Mouse (Mus musculus): ENCODE measurements around the gene Tmco4. TPM values are rescaled to one million over a fixed set of nuclear protein-coding genes. Genes with fewer than 3 reads are reported as not detected.
A peak's percentile ranks its signal among the peaks of the same experiment; 100 is the strongest.

The Tmco4 gene
- polyA plus RNA-seq, 1 experiment from 2014 or later: 1.5 TPM

DNA sequence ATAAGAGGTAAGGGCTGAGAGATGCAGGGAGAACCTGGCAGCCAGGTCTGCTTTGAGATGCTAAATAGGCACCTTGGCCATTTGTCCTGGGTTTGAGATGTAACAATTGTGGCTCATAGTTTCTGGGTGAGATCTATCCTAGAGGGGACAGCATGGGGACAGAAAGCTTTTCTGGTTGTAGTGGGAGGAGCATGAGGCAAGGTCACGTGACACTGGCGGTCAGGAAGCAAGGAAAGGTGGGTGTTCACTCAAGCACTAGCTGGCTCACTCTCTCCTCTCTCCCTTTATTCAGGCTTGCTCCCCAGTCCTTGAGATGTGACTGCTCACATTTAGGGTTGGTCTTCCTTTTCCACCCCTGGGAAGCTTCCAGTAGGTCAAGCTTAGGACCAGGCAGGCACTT lies 28.3 kb downstream of the Tmco4 start:
- WGBS (ENCODE audit: insufficient replicate concordance): 38% methylated on average over 2 of the region's 2 CpGs
- H3K9me3 ChIP-seq (replicated peaks): no peaks in the 10 kb centered on the region

DNA sequence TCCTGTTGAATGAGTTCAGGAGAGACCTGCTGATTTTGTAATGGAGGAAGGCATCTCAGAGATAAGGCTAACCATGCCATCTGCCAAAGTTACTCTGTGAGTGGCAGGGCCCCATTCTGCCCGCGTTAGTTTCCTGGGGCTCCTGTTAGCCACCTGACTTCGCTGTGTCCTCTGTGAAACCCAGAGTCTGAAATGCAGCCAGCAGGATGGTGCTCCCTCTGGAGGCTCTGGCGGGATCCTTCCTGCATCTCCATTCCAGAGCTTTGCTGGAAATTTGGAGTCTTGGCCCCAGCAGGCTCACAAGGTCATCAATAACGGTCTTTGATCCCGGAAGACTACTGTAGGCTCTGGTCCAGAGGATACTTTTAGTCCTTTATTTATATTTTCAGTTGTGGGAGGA lies 28.7 kb downstream of the Tmco4 start:
- H3K9me3 ChIP-seq (replicated peaks): no peaks in the 10 kb centered on the region
- no peak overlapping the region for H3K9ac ChIP-seq
- WGBS (ENCODE audit: insufficient replicate concordance): 20% methylated on average over 6 of the region's 6 CpGs
- peaks cover 4% of the 10 kb centered on the region; the same call in 1 of the 2 replicates for H3K36me3 ChIP-seq
- 0 out of 2 replicates have a peak, but pooled peaks cover 6% of the 10 kb centered on the region for H3K4me1 ChIP-seq (replicated peaks)
- no peaks in the 10 kb centered on the region for H3K27me3 ChIP-seq
- no peak overlapping the region for H3K4me3 ChIP-seq (replicated peaks)
- DNase-seq (no peak), ATAC-seq (ENCODE audit: low read depth) (no peak)
- H3K4me2 ChIP-seq: no peak overlapping the region
- H3K27ac ChIP-seq: no peak overlapping the region

More for the DNA sequence above, 28.3 kb downstream of the Tmco4 start:
- 0 out of 2 replicates have a peak, but pooled peaks cover 6% of the 10 kb centered on the region for H3K4me1 ChIP-seq (replicated peaks)
- no peak overlapping the region for H3K9ac ChIP-seq
- ATAC-seq (ENCODE audit: low read depth): no peak
- H3K27ac ChIP-seq: no peak overlapping the region
- no peaks in the 10 kb centered on the region for H3K27me3 ChIP-seq
- no peak for DNase-seq
- H3K36me3 ChIP-seq: peaks cover 4% of the 10 kb centered on the region; the same call in 1 of the 2 replicates
- H3K4me3 ChIP-seq (replicated peaks): no peak overlapping the region
- no peak overlapping the region for H3K4me2 ChIP-seq

DNA sequence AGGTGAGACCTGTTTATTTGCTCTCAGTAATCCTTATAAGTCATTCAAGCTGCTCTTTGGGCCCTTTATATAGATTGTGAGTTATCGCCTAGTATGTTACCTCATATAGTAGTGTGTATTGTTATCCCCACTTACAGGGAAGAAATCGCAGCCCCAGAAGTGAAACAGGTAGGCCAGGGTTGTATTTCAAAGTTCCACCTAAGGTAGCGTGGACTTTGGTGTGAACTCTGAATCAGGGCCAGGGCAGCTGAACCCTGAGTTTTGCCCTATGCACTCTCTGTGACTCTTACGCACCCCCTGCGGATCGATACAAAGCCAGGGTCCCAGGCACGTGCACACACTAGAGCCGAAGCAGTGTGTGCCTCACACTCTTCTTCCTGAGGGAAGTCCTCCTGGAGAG lies 31.4 kb downstream of the Tmco4 start:
- Histone ChIP-seq H3K4me1 (replicated peaks) (0 out of 2 replicates have a peak, but pooled peaks cover 6% of the 10 kb centered on the region), H3K9ac (no peak overlapping the region), H3K9me3 (replicated peaks) (no peaks in the 10 kb centered on the region), H3K27me3 (no peaks in the 10 kb centered on the region), H3K36me3 (no peaks in the 10 kb centered on the region), H3K27ac (no peak overlapping the region), H3K4me2 (no peak overlapping the region), H3K4me3 (replicated peaks) (no peak overlapping the region)
- DNase-seq: no peak
- ATAC-seq (ENCODE audit: low read depth): no peak
- WGBS (ENCODE audit: insufficient replicate concordance): 71% methylated on average over 8 of the region's 8 CpGs

DNA sequence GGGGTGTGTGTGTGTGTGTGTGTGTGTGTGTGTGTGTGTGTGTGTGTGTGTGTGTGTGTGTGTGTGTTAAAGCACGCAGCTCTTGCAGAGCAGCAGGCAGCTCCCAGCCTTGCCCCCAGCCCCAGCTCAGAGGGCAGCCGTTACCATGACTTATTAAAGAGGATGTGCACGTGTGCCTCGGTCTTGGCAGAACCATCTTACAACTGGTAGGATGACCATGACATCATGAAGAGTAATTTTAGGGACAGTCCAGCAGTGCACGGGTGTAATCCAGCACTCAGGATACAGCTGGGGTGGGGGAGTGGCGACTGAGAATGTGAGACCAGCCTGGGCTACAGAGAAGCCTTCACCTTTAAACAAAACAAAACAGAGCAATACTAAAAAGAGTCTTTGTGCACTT lies 32.5 kb downstream of the Tmco4 start:
- Histone ChIP-seq H3K9ac (no peak overlapping the region), H3K4me1 (replicated peaks) (0 out of 2 replicates have a peak, but pooled peaks cover 6% of the 10 kb centered on the region), H3K4me3 (replicated peaks) (no peak overlapping the region), H3K9me3 (replicated peaks) (no peaks in the 10 kb centered on the region), H3K27ac (no peak overlapping the region), H3K27me3 (no peaks in the 10 kb centered on the region), H3K4me2 (no peak overlapping the region), H3K36me3 (no peaks in the 10 kb centered on the region)
- WGBS (ENCODE audit: insufficient replicate concordance): 64% methylated on average over 5 of the region's 6 CpGs
- ATAC-seq (ENCODE audit: low read depth) (no peak), DNase-seq (no peak)

DNA sequence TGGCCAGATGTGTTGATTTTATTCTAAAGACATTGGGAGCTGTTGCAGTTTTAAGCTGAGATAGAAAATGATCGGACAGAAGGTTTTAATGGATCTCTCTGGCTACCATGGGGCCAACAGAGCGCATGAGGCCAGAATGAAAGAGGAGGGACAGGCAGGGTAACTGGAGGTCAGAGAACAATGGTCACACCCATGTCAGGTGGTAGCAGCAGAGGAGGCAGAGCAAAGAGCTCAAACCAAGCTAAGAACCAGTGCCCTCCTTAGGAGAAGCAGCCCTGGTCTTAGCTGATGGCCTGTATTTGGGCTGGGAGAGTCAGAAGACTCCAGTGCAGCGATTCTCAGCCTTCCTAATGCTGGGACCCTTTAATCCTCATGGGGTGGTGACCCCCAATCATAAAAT lies 34.7 kb downstream of the Tmco4 start:
- Histone ChIP-seq H3K9ac (no peak overlapping the region), H3K9me3 (replicated peaks) (no peaks in the 10 kb centered on the region), H3K4me1 (replicated peaks) (no peaks in the 10 kb centered on the region), H3K27me3 (no peaks in the 10 kb centered on the region), H3K4me3 (replicated peaks) (no peak overlapping the region), H3K27ac (no peak overlapping the region), H3K36me3 (no peaks in the 10 kb centered on the region), H3K4me2 (no peak overlapping the region)
- 71% methylated on average over 3 of the region's 3 CpGs for WGBS (ENCODE audit: insufficient replicate concordance)
- no peak for DNase-seq
- ATAC-seq (ENCODE audit: low read depth): no peak

DNA sequence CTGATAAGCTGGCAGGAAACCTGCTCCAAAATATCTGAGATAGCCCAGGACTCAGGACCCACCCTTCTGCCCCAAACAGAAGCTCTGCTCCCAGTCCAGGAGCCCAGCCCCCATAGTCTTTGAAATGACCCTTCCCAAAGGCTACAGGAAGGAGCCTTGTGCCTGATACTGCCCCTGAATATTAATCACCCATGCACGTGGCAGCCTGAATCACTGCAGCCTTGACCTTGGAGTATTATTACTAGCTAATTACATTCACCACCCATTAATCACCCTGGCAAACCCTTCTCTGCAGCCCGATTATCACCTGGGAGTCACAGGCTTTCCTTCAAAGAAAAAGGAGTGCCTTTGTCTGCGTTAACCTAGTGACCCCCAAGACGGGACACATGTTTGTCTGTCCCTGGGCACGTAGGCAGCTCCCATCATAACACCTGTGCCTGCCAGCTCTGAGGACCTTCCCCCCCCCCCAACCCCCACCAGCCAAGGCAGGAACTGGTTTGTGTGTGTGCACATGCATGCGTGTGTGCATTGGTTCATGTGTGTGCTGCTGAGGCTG lies 35.4 kb downstream of the Tmco4 start:
- H3K27ac ChIP-seq: no peak overlapping the region
- 46% methylated on average over 6 of the region's 6 CpGs for WGBS (ENCODE audit: insufficient replicate concordance)

DNA sequence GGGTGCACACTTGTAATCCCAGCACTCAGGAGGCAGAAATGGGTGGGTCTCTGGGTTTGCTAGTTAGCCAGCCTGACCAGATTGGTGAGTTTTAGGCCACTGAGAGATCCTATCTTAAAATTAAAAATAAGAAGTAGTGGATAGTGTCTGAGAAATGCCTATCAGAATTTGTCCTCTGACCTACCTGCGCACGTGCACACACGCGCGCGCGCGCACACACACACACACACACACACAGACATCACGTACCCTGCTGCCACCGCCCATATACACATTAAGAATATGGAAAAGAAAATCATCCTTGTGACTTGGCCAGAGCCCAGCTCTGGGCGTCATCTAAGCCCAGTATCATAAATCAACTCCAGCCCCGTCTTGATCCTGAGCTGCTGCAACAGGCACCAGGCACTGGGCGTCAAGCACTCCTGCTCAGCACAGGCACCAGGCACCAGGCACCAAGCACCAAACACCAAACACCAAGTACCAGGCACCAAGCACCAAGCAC lies 38.6 kb downstream of the Tmco4 start:
- Histone ChIP-seq H3K4me3 (replicated peaks) (no peak overlapping the region), H3K27me3 (no peaks in the 10 kb centered on the region), H3K27ac (no peak overlapping the region), H3K9ac (no peak overlapping the region), H3K9me3 (replicated peaks) (no peaks in the 10 kb centered on the region), H3K4me2 (no peak overlapping the region), H3K4me1 (replicated peaks) (no peaks in the 10 kb centered on the region), H3K36me3 (no peaks in the 10 kb centered on the region)
- DNase-seq: no peak
- WGBS (ENCODE audit: insufficient replicate concordance): 87% methylated on average over 13 of the region's 13 CpGs
- no peak for ATAC-seq (ENCODE audit: low read depth)

More for the DNA sequence above, 35.4 kb downstream of the Tmco4 start:
- DNase-seq: no peak
- Histone ChIP-seq H3K9me3 (replicated peaks) (no peaks in the 10 kb centered on the region), H3K9ac (no peak overlapping the region), H3K4me3 (replicated peaks) (no peak overlapping the region), H3K27me3 (no peaks in the 10 kb centered on the region), H3K4me1 (replicated peaks) (no peaks in the 10 kb centered on the region), H3K4me2 (no peak overlapping the region), H3K36me3 (no peaks in the 10 kb centered on the region)
- no peak for ATAC-seq (ENCODE audit: low read depth)

DNA sequence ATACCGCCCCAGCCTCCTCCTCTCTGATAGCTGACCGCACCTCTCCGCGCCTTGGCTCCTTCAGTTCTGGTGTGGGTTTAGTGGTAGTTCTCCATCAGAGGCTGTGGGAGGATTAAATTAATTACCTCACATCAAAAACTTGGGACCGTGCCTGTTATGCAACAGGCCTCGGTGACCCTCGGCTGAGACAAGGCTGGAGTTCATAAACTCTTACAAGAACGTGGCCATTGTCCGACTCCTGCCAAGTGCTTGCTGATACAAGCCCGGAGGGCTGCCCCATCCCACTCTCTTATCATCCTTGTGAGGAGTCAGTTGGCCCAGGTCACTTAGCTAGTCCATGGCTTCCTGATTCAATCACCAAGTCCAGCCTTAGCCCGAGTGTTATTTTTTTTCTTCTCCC lies 40.6 kb downstream of the Tmco4 start:
- H3K4me1 ChIP-seq (replicated peaks): no peaks in the 10 kb centered on the region
- ATAC-seq (ENCODE audit: low read depth): no peak
- DNase-seq: no peak

DNA sequence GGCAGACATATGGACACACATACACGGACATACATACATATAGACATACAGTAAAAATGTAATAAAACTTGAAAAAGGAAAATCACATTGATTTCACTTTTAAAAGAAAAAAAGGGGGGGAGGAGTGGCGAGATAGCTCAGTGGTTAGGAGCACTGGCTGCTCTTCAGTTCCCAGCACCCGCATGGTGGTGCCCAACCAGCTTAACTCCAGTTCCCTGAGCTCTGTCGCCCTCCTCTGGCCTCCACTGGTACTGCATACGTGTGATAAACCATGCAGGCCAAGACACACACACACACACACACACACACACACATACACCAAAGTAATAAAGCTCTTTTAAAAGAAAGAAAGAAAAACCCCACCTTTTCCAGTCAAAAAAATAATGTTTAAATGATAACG lies 42.1 kb downstream of the Tmco4 start:
- DNase-seq: no peak
- H3K36me3 ChIP-seq: no peaks in the 10 kb centered on the region
- H3K4me3 ChIP-seq (replicated peaks): no peak overlapping the region
- WGBS (ENCODE audit: insufficient replicate concordance): 71% methylated on average over 6 of the region's 6 CpGs
- H3K4me2 ChIP-seq: no peak overlapping the region
- H3K27ac ChIP-seq: no peak overlapping the region
- no peaks in the 10 kb centered on the region for H3K27me3 ChIP-seq
- peaks cover 7% of the 10 kb centered on the region for H3K4me1 ChIP-seq (replicated peaks)
- ATAC-seq (ENCODE audit: low read depth): no peak
- no peak overlapping the region for H3K9ac ChIP-seq
- no peaks in the 10 kb centered on the region for H3K9me3 ChIP-seq (replicated peaks)

More for the DNA sequence above, 40.6 kb downstream of the Tmco4 start:
- Histone ChIP-seq H3K36me3 (no peaks in the 10 kb centered on the region), H3K9me3 (replicated peaks) (no peaks in the 10 kb centered on the region), H3K4me2 (no peak overlapping the region), H3K27ac (no peak overlapping the region), H3K27me3 (no peaks in the 10 kb centered on the region), H3K4me3 (replicated peaks) (no peak overlapping the region), H3K9ac (no peak overlapping the region)
- WGBS (ENCODE audit: insufficient replicate concordance): 69% methylated on average over 11 of the region's 11 CpGs

DNA sequence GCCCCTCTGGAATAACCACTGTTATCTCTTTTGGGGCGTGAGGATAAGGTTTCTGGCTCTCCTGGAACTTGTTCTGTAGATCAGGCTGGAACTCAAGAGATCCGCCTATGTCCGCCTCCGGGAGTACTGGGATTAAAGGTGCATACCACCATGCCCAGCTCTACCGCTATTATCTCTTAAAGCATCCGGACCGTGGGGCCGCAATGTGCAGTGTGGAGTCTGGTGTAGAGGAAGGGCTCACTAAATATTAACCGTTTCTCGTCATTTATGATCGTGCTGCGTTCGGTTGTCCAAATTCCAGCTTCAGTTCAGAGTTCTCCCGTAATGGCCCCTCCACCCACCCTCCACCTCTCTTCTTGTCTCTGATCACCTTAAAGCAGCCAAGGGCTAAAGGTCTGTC lies 45.7 kb downstream of the Tmco4 start:
- Histone ChIP-seq H3K9ac (no peak overlapping the region), H3K4me3 (replicated peaks) (no peak overlapping the region), H3K27me3 (no peaks in the 10 kb centered on the region), H3K27ac (no peak overlapping the region), H3K36me3 (no peaks in the 10 kb centered on the region), H3K9me3 (replicated peaks) (no peaks in the 10 kb centered on the region), H3K4me2 (no peak overlapping the region), H3K4me1 (replicated peaks) (peaks cover 13% of the 10 kb centered on the region)
- ATAC-seq (ENCODE audit: low read depth) (no peak), DNase-seq (no peak)
- 74% methylated on average over 14 of the region's 14 CpGs for WGBS (ENCODE audit: insufficient replicate concordance)

DNA sequence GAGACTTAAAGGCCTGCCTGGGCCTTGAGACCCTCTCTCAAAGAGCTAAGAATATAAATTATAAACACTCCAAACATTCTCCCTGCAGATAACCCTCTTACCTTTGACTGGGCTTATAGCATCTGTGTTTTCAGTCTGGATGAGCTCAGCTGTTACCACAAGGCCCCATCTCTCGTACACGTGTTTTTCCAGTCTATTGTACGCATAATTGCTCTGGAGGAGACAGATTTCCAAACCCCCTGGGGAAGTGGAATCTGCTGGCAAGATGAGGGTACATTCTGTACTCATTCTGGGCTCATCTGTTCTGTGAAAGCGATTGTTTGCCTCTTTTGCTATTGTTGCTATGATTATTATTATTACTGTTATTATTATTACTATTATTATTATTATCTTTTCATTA lies 46.3 kb downstream of the Tmco4 start:
- Histone ChIP-seq H3K9me3 (replicated peaks) (no peaks in the 10 kb centered on the region), H3K27ac (no peak overlapping the region), H3K4me3 (replicated peaks) (no peak overlapping the region), H3K27me3 (no peaks in the 10 kb centered on the region), H3K9ac (no peak overlapping the region), H3K4me1 (replicated peaks) (peaks cover 13% of the 10 kb centered on the region), H3K4me2 (no peak overlapping the region), H3K36me3 (no peaks in the 10 kb centered on the region)
- no peak for DNase-seq
- WGBS (ENCODE audit: insufficient replicate concordance): 68% methylated on average over 4 of the region's 4 CpGs
- ATAC-seq (ENCODE audit: low read depth): no peak

DNA sequence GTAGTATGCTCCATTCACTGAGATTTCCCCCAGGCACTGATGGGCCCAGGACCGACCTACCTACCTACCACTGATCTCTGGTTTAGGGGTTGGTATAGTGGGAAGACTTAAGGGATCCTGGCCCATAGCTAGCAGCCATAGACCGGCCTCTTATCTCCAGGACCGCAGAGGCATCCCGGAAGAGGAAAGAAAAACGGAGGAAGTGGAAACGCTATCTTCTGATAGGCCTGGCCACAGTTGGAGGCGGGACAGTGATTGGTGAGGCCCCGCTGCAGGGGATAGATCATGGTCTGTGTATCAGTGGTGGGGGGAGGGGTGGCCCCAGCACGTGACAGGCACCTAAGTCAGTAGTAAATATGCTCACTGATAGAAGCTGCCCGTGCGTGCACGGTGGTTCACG lies 46.7 kb downstream of the Tmco4 start:
- H3K4me2 ChIP-seq: 0 out of 2 replicates have a peak overlapping the region, but pooled peaks have one; percentile 2
- H3K9me3 ChIP-seq (replicated peaks): no peaks in the 10 kb centered on the region
- H3K27me3 ChIP-seq: no peaks in the 10 kb centered on the region
- ATAC-seq (ENCODE audit: low read depth) (peak; percentile 84), DNase-seq (peak; percentile 45)
- 18% methylated on average over 13 of the region's 13 CpGs for WGBS (ENCODE audit: insufficient replicate concordance)
- no peak overlapping the region for H3K27ac ChIP-seq
- H3K9ac ChIP-seq: no peak overlapping the region
- peaks cover 13% of the 10 kb centered on the region for H3K4me1 ChIP-seq (replicated peaks)
- no peak overlapping the region for H3K4me3 ChIP-seq (replicated peaks)
- H3K36me3 ChIP-seq: no peaks in the 10 kb centered on the region
